Comparison of ENCODE assay signal across 1 mouse cellular context in genomic region chr11:104550406-104550974, GRCm38 (mm10).
TF ChIP-seq lines count a peak whose summit lies in the region.

Cdc27 (minus strand) TSS chr11:104550620.
Myl4 (plus strand) TSS chr11:104550663.

TF ChIP-seq in MEL, 35 proteins besides CTCF, POLR2A, EP300 and RAD21 (continued from another document):
- 0 out of 2 replicates have a peak, but pooled peaks have one; percentile 69 for TF ChIP-seq MYC (IDR thresholded peaks at IDR 0.05; ENCODE audit: low read depth, low read length)
